Mouse (Mus musculus): Measurements from ENCODE around the gene Actg2.

The Actg2 gene

GRCm38 (mm10) chr6:83515172-83515571, 20.9 kb downstream of the Actg2 start:
- DNase-seq (ENCODE audit: low spot score in 2 of 2) = no peak

- no peak for DNase-seq (ENCODE audit: low spot score in 2 of 2)
Measured at GRCm38 (mm10) chr6:83512495-83512894, 23.6 kb downstream of the Actg2 start.

- DNase-seq (ENCODE audit: low spot score in 2 of 2) = no peak
Measured at GRCm38 (mm10) chr6:83510210-83510609, 25.9 kb downstream of the Actg2 start.

GRCm38 (mm10) chr6:83509442-83509841, 26.6 kb downstream of the Actg2 start:
- no peak for DNase-seq (ENCODE audit: low spot score in 2 of 2)

- DNase-seq (ENCODE audit: low spot score in 2 of 2) = no peak
Measured at GRCm38 (mm10) chr6:83507168-83507546, 28.9 kb downstream of the Actg2 start.

- DNase-seq (ENCODE audit: low spot score in 2 of 2) = peak; percentile 97 to 98
Measured at GRCm38 (mm10) chr6:83506258-83507167, 29.6 kb downstream of the Actg2 start, which contains the start of gene Dguok. TSS of gene Dguok (minus strand) at chr6:83506969.

- DNase-seq (ENCODE audit: low spot score in 2 of 2) = no peak
Measured at GRCm38 (mm10) chr6:83505554-83505953, 30.5 kb downstream of the Actg2 start.

- no peak for DNase-seq (ENCODE audit: low spot score in 2 of 2)
Measured at GRCm38 (mm10) chr6:83503361-83503760, 32.7 kb downstream of the Actg2 start.

- DNase-seq (ENCODE audit: low spot score in 2 of 2) = no peak
Measured at GRCm38 (mm10) chr6:83502656-83503055, 33.4 kb downstream of the Actg2 start.

- no peak for DNase-seq (ENCODE audit: low spot score in 2 of 2)
Measured at GRCm38 (mm10) chr6:83501524-83502310, 34.3 kb downstream of the Actg2 start.

GRCm38 (mm10) chr6:83500462-83500861, 35.6 kb downstream of the Actg2 start:
- no peak for DNase-seq (ENCODE audit: low spot score in 2 of 2)

GRCm38 (mm10) chr6:83499078-83499477, 37.0 kb downstream of the Actg2 start:
- no peak for DNase-seq (ENCODE audit: low spot score in 2 of 2)

GRCm38 (mm10) chr6:83496753-83497710, 39.0 kb downstream of the Actg2 start:
- DNase-seq (ENCODE audit: low spot score in 2 of 2) = no peak

GRCm38 (mm10) chr6:83496009-83496752, 39.9 kb downstream of the Actg2 start:
- no peak for DNase-seq (ENCODE audit: low spot score in 2 of 2)

- no peak for DNase-seq (ENCODE audit: low spot score in 2 of 2)
Measured at GRCm38 (mm10) chr6:83490622-83491021, 45.4 kb downstream of the Actg2 start.

- no peak for DNase-seq (ENCODE audit: low spot score in 2 of 2)
Measured at GRCm38 (mm10) chr6:83488200-83488599, 47.9 kb downstream of the Actg2 start.

- no peak for DNase-seq (ENCODE audit: low spot score in 2 of 2)
Measured at GRCm38 (mm10) chr6:83487298-83487697, 48.8 kb downstream of the Actg2 start.

GRCm38 (mm10) chr6:83485854-83486253, 50.2 kb downstream of the Actg2 start:
- no peak for DNase-seq (ENCODE audit: low spot score in 2 of 2)

- DNase-seq (ENCODE audit: low spot score in 2 of 2) = no peak
Measured at GRCm38 (mm10) chr6:83483776-83484175, 52.3 kb downstream of the Actg2 start.

GRCm38 (mm10) chr6:83482418-83483085, 53.5 kb downstream of the Actg2 start:
- DNase-seq (ENCODE audit: low spot score in 2 of 2) = no peak

All from frontal cortex, postnatal 10 days (tissue).